Mouse (Mus musculus): ENCODE data around the gene Cyp46a1. TPM values are rescaled to one million over a fixed set of nuclear protein-coding genes. Genes with fewer than 3 reads are reported as not detected.
A peak's percentile ranks its signal among the peaks of the same experiment; 100 is the strongest.

Gene Cyp46a1
- total and polyA plus RNA-seq, 2 experiments from 2014 or later: 3.0 to 3.6 TPM

GRCm38 (mm10) chr12:108333481-108333882 is 699 bp upstream of the Cyp46a1 start:
- DNase-seq (ENCODE audit: low spot score) (peak; percentile 8), ATAC-seq (ENCODE audit: insufficient read depth, low read depth) (peak; percentile 14)
- no peaks in the 10 kb centered on the region for H3K9me3 ChIP-seq (replicated peaks; ENCODE audit: control insufficient read depth, low read length)
- H3K4me2 ChIP-seq (ENCODE audit: low read depth, low read length): peak overlapping the region; percentile 98
- TF ChIP-seq EP300 (IDR thresholded peaks at IDR 0.05; ENCODE audit: low read depth): no peak
- no peak for TF ChIP-seq CTCF (IDR thresholded peaks at IDR 0.05; ENCODE audit: low read depth)
- H3K4me1 ChIP-seq (ENCODE audit: control insufficient read depth, insufficient read depth): 0 out of 2 replicates have a peak, but pooled peaks cover 10% of the 10 kb centered on the region
- under 1% methylated on average over 22 of the region's 22 CpGs for WGBS
- H3K4me3 ChIP-seq (ENCODE audit: low read depth, low read length): peak overlapping the region; percentile 62
- peaks cover 38% of the 10 kb centered on the region for H3K27me3 ChIP-seq (ENCODE audit: control insufficient read depth, insufficient read depth, low read length)
- H3K27ac ChIP-seq (ENCODE audit: low read depth): peak overlapping the region; percentile 39; the same call in 1 of the 2 replicates
- no peaks in the 10 kb centered on the region for H3K36me3 ChIP-seq (replicated peaks; ENCODE audit: control insufficient read depth, insufficient read depth, low read length)
- 0 out of 2 replicates have a peak overlapping the region, but pooled peaks have one; percentile 5 for H3K9ac ChIP-seq (replicated peaks; ENCODE audit: low read depth, low read length)

- H3K4me2 ChIP-seq (ENCODE audit: low read depth, low read length): peak overlapping the region; percentile 98
- H3K9me3 ChIP-seq (replicated peaks; ENCODE audit: control insufficient read depth, low read length): no peaks in the 10 kb centered on the region
- ATAC-seq (ENCODE audit: insufficient read depth, low read depth) (peak; percentile 1; the same call in 1 of the 2 replicates), DNase-seq (ENCODE audit: low spot score) (no peak)
- 0 out of 2 replicates have a peak, but pooled peaks cover 10% of the 10 kb centered on the region for H3K4me1 ChIP-seq (ENCODE audit: control insufficient read depth, insufficient read depth)
- TF ChIP-seq EP300 (IDR thresholded peaks at IDR 0.05; ENCODE audit: low read depth) (no peak), CTCF (IDR thresholded peaks at IDR 0.05; ENCODE audit: low read depth) (no peak)
- peak overlapping the region; percentile 62 for H3K4me3 ChIP-seq (ENCODE audit: low read depth, low read length)
- 1% methylated on average over 31 of the region's 32 CpGs for WGBS
- H3K36me3 ChIP-seq (replicated peaks; ENCODE audit: control insufficient read depth, insufficient read depth, low read length): no peaks in the 10 kb centered on the region
- H3K27ac ChIP-seq (ENCODE audit: low read depth): no peak overlapping the region; the same call in 1 of the 2 replicates
- peak overlapping the region; percentile 38 for H3K9ac ChIP-seq (replicated peaks; ENCODE audit: low read depth, low read length)
- peaks cover 28% of the 10 kb centered on the region; the same call in 1 of the 2 replicates for H3K27me3 ChIP-seq (ENCODE audit: control insufficient read depth, insufficient read depth, low read length)
Observed at GRCm38 (mm10) chr12:108334529-108334928, 348 bp downstream of the Cyp46a1 start.

GRCm38 (mm10) chr12:108338572-108339190 is 4.5 kb downstream of the Cyp46a1 start:
- no peak for ATAC-seq (ENCODE audit: insufficient read depth, low read depth)

GRCm38 (mm10) chr12:108348151-108348550 is 14.0 kb downstream of the Cyp46a1 start:
- no peaks in the 10 kb centered on the region; the same call in 1 of the 2 replicates for H3K4me1 ChIP-seq (ENCODE audit: control insufficient read depth, insufficient read depth)
- TF ChIP-seq CTCF (IDR thresholded peaks at IDR 0.05; ENCODE audit: low read depth) (no peak), EP300 (IDR thresholded peaks at IDR 0.05; ENCODE audit: low read depth) (no peak)
- no peak for DNase-seq (ENCODE audit: low spot score)
- no peak for ATAC-seq (ENCODE audit: insufficient read depth, low read depth)
- no peak overlapping the region for H3K4me3 ChIP-seq (ENCODE audit: low read depth, low read length)
- H3K9me3 ChIP-seq (replicated peaks; ENCODE audit: control insufficient read depth, low read length): no peaks in the 10 kb centered on the region
- no peak overlapping the region for H3K4me2 ChIP-seq (ENCODE audit: low read depth, low read length)
- WGBS: 84% methylated on average over 8 of the region's 8 CpGs
- H3K27me3 ChIP-seq (ENCODE audit: control insufficient read depth, insufficient read depth, low read length): peaks cover 26% of the 10 kb centered on the region
- H3K27ac ChIP-seq (ENCODE audit: low read depth): no peak overlapping the region
- H3K36me3 ChIP-seq (replicated peaks; ENCODE audit: control insufficient read depth, insufficient read depth, low read length): no peaks in the 10 kb centered on the region
- no peak overlapping the region for H3K9ac ChIP-seq (replicated peaks; ENCODE audit: low read depth, low read length)

More at GRCm38 (mm10) chr12:108338572-108339190, 4.5 kb downstream of the Cyp46a1 start:
- H3K4me1 ChIP-seq (ENCODE audit: control insufficient read depth, insufficient read depth): 0 out of 2 replicates have a peak, but pooled peaks cover 5% of the 10 kb centered on the region
- 29% methylated on average over 14 of the region's 14 CpGs for WGBS
- TF ChIP-seq CTCF (IDR thresholded peaks at IDR 0.05; ENCODE audit: low read depth) (peak; percentile 69), EP300 (IDR thresholded peaks at IDR 0.05; ENCODE audit: low read depth) (no peak)
- no peak overlapping the region for H3K9ac ChIP-seq (replicated peaks; ENCODE audit: low read depth, low read length)
- no peak overlapping the region for H3K27ac ChIP-seq (ENCODE audit: low read depth)
- no peak overlapping the region for H3K4me3 ChIP-seq (ENCODE audit: low read depth, low read length)
- no peaks in the 10 kb centered on the region for H3K9me3 ChIP-seq (replicated peaks; ENCODE audit: control insufficient read depth, low read length)
- no peaks in the 10 kb centered on the region for H3K36me3 ChIP-seq (replicated peaks; ENCODE audit: control insufficient read depth, insufficient read depth, low read length)
- DNase-seq (ENCODE audit: low spot score): peak; percentile 37
- H3K27me3 ChIP-seq (ENCODE audit: control insufficient read depth, insufficient read depth, low read length): peaks cover 20% of the 10 kb centered on the region; the same call in 1 of the 2 replicates
- H3K4me2 ChIP-seq (ENCODE audit: low read depth, low read length): no peak overlapping the region

- no peak for ATAC-seq (ENCODE audit: insufficient read depth, low read depth)
- 61% methylated on average over 5 of the region's 5 CpGs for WGBS
Observed at GRCm38 (mm10) chr12:108349026-108349425, 14.8 kb downstream of the Cyp46a1 start.

More at GRCm38 (mm10) chr12:108349026-108349425, 14.8 kb downstream of the Cyp46a1 start:
- Histone ChIP-seq H3K4me1 (ENCODE audit: control insufficient read depth, insufficient read depth) (no peaks in the 10 kb centered on the region; the same call in 1 of the 2 replicates), H3K36me3 (replicated peaks; ENCODE audit: control insufficient read depth, insufficient read depth, low read length) (no peaks in the 10 kb centered on the region), H3K27me3 (ENCODE audit: control insufficient read depth, insufficient read depth, low read length) (peaks cover 35% of the 10 kb centered on the region), H3K4me3 (ENCODE audit: low read depth, low read length) (no peak overlapping the region), H3K9ac (replicated peaks; ENCODE audit: low read depth, low read length) (no peak overlapping the region), H3K27ac (ENCODE audit: low read depth) (no peak overlapping the region), H3K9me3 (replicated peaks; ENCODE audit: control insufficient read depth, low read length) (no peaks in the 10 kb centered on the region), H3K4me2 (ENCODE audit: low read depth, low read length) (no peak overlapping the region)
- DNase-seq (ENCODE audit: low spot score): no peak
- no peak for TF ChIP-seq EP300 (IDR thresholded peaks at IDR 0.05; ENCODE audit: low read depth)
- no peak for TF ChIP-seq CTCF (IDR thresholded peaks at IDR 0.05; ENCODE audit: low read depth)

Data from heart, postnatal 0 days (tissue).